Mouse (Mus musculus): ENCODE measurements around the gene Tsen54. TPM values are rescaled to one million over a fixed set of nuclear protein-coding genes. Genes with fewer than 3 reads are reported as not detected.
"Not testable (repeated sequence)": the region's sequence is repeated elsewhere in the genome, so short reads cannot be mapped to it uniquely, and the experiment has no call there.

Tsen54 gene
- total and polyA plus RNA-seq, 3 experiments = 7.2 to 16.3 (median 9.3) TPM

- Histone ChIP-seq H3K79me2 (replicated peaks; ENCODE audit: control insufficient read depth, insufficient read depth, low read length) (no peaks in the 10 kb centered on the region), H3K27ac (no peak overlapping the region), H3K4me3 (no peak overlapping the region), H3K36me3 (ENCODE audit: control insufficient read depth, insufficient read depth, low read length) (no peaks in the 10 kb centered on the region), H3K4me1 (ENCODE audit: control insufficient read depth, insufficient read depth, low read length) (no peaks in the 10 kb centered on the region), H3K27me3 (ENCODE audit: control insufficient read depth, insufficient read depth, low read length) (peaks cover 11% of the 10 kb centered on the region), H3K9ac (ENCODE audit: low read depth, low read length) (no peak overlapping the region)
- no peak for DNase-seq
- WGBS = 84% methylated on average over 6 of the region's 6 CpGs
- TF ChIP-seq EP300 (IDR thresholded peaks at IDR 0.05; ENCODE audit: insufficient read depth, low read depth, low read length) = no peak
- intact Hi-C loops (cut with DNase I) = no loop called here
These were observed 40.1 kb downstream of the Tsen54 start for GRCm38 (mm10) chr11:115854674-115855073.

- H3K27ac ChIP-seq; H3K9ac ChIP-seq (ENCODE audit: low read depth, low read length); intact Hi-C loops (cut with DNase I); DNase-seq; H3K4me3 ChIP-seq; H3K79me2 ChIP-seq (replicated peaks; ENCODE audit: control insufficient read depth, insufficient read depth, low read length); H3K36me3 ChIP-seq (ENCODE audit: control insufficient read depth, insufficient read depth, low read length); H3K4me1 ChIP-seq (ENCODE audit: control insufficient read depth, insufficient read depth, low read length): not testable (repeated sequence)
- peaks cover 11% of the 10 kb centered on the region for H3K27me3 ChIP-seq (ENCODE audit: control insufficient read depth, insufficient read depth, low read length)
- WGBS = 96% methylated on average over 4 of the region's 4 CpGs
These were observed 42.6 kb downstream of the Tsen54 start for GRCm38 (mm10) chr11:115857146-115857545.

- Histone ChIP-seq H3K4me1 (ENCODE audit: control insufficient read depth, insufficient read depth, low read length) (no peaks in the 10 kb centered on the region), H3K4me3 (no peak overlapping the region), H3K27ac (no peak overlapping the region), H3K36me3 (ENCODE audit: control insufficient read depth, insufficient read depth, low read length) (no peaks in the 10 kb centered on the region), H3K9ac (ENCODE audit: low read depth, low read length) (no peak overlapping the region), H3K79me2 (replicated peaks; ENCODE audit: control insufficient read depth, insufficient read depth, low read length) (no peaks in the 10 kb centered on the region), H3K27me3 (ENCODE audit: control insufficient read depth, insufficient read depth, low read length) (peaks cover 11% of the 10 kb centered on the region)
- no peak for TF ChIP-seq CTCF (IDR thresholded peaks at IDR 0.05)
- TF ChIP-seq EP300 (IDR thresholded peaks at IDR 0.05; ENCODE audit: insufficient read depth, low read depth, low read length) = no peak
- TF ChIP-seq POLR2A (IDR thresholded peaks at IDR 0.05; ENCODE audit: insufficient read depth, low read depth, low read length) = no peak
- intact Hi-C loops (cut with DNase I) = loop anchor here (2.0 kb wide), 1 partner anchor 33 kb away; the partner anchor contains the start of gene Llgl2
- 58% methylated on average over 13 of the region's 13 CpGs for WGBS
- DNase-seq = no peak
These were observed 43.4 kb downstream of the Tsen54 start for GRCm38 (mm10) chr11:115857936-115858335.

GRCm38 (mm10) chr11:115858354-115858753, 43.8 kb downstream of the Tsen54 start, which contains the start of gene Myo15b:
TSS of gene Myo15b (plus strand) at chr11:115858406.
- Histone ChIP-seq H3K27me3 (ENCODE audit: control insufficient read depth, insufficient read depth, low read length) (peaks cover 11% of the 10 kb centered on the region), H3K36me3 (ENCODE audit: control insufficient read depth, insufficient read depth, low read length) (no peaks in the 10 kb centered on the region), H3K4me1 (ENCODE audit: control insufficient read depth, insufficient read depth, low read length) (no peaks in the 10 kb centered on the region), H3K9ac (ENCODE audit: low read depth, low read length) (peak within 1 kb of the TSS; percentile 77), H3K79me2 (replicated peaks; ENCODE audit: control insufficient read depth, insufficient read depth, low read length) (no peaks in the 10 kb centered on the region), H3K4me3 (peak within 1 kb of the TSS; percentile 46), H3K27ac (no peak within 1 kb of the TSS)
- no peak for DNase-seq
- TF ChIP-seq EP300 (IDR thresholded peaks at IDR 0.05; ENCODE audit: insufficient read depth, low read depth, low read length) (no peak), CTCF (IDR thresholded peaks at IDR 0.05) (no peak), POLR2A (IDR thresholded peaks at IDR 0.05; ENCODE audit: insufficient read depth, low read depth, low read length) (no peak)
- 30% methylated on average over 27 of the region's 27 CpGs for WGBS
- intact Hi-C loops (cut with DNase I) = loop anchor here (2.0 kb wide), 1 partner anchor 34 kb away; the partner anchor contains the start of gene Llgl2

- no peaks in the 10 kb centered on the region for H3K4me1 ChIP-seq (ENCODE audit: control insufficient read depth, insufficient read depth, low read length)
- peak; percentile 90 to 95 for DNase-seq
- TF ChIP-seq POLR2A (IDR thresholded peaks at IDR 0.05; ENCODE audit: insufficient read depth, low read depth, low read length) (no peak), CTCF (IDR thresholded peaks at IDR 0.05) (peak; percentile 96), EP300 (IDR thresholded peaks at IDR 0.05; ENCODE audit: insufficient read depth, low read depth, low read length) (no peak)
- H3K9ac ChIP-seq (ENCODE audit: low read depth, low read length) = peak overlapping the region; percentile 77
- no peaks in the 10 kb centered on the region for H3K36me3 ChIP-seq (ENCODE audit: control insufficient read depth, insufficient read depth, low read length)
- peaks cover 11% of the 10 kb centered on the region for H3K27me3 ChIP-seq (ENCODE audit: control insufficient read depth, insufficient read depth, low read length)
- H3K27ac ChIP-seq = no peak overlapping the region
- intact Hi-C loops (cut with DNase I) = loop anchor here (1.0 to 2.0 kb wide), 2 partner anchors 35 to 137 kb away; partner anchors contain the start of gene Llgl2
- H3K4me3 ChIP-seq = peak overlapping the region; percentile 46
- WGBS = 1% methylated on average over 75 of the region's 75 CpGs
- no peaks in the 10 kb centered on the region for H3K79me2 ChIP-seq (replicated peaks; ENCODE audit: control insufficient read depth, insufficient read depth, low read length)
These were observed 44.8 kb downstream of the Tsen54 start for GRCm38 (mm10) chr11:115859143-115859945.

- TF ChIP-seq POLR2A (IDR thresholded peaks at IDR 0.05; ENCODE audit: insufficient read depth, low read depth, low read length) = no peak
- no peak for TF ChIP-seq EP300 (IDR thresholded peaks at IDR 0.05; ENCODE audit: insufficient read depth, low read depth, low read length)
- TF ChIP-seq CTCF (IDR thresholded peaks at IDR 0.05) = peak; percentile 29
- Histone ChIP-seq H3K79me2 (replicated peaks; ENCODE audit: control insufficient read depth, insufficient read depth, low read length) (no peaks in the 10 kb centered on the region), H3K27ac (no peak overlapping the region), H3K27me3 (ENCODE audit: control insufficient read depth, insufficient read depth, low read length) (peaks cover 4% of the 10 kb centered on the region), H3K4me1 (ENCODE audit: control insufficient read depth, insufficient read depth, low read length) (no peaks in the 10 kb centered on the region), H3K4me3 (no peak overlapping the region), H3K9ac (ENCODE audit: low read depth, low read length) (no peak overlapping the region), H3K36me3 (ENCODE audit: control insufficient read depth, insufficient read depth, low read length) (no peaks in the 10 kb centered on the region)
- no peak for DNase-seq
- intact Hi-C loops (cut with DNase I) = no loop called here
- WGBS = 88% methylated on average over 8 of the region's 8 CpGs
These were observed 49.4 kb downstream of the Tsen54 start for GRCm38 (mm10) chr11:115863895-115864294.

Data from heart, adult 2 months (tissue).